Mouse (Mus musculus) lung, adult 2 months (tissue): Measurements from ENCODE around the gene Bcl2l14.

Experiments
- CTCF ChIP-seq: fragments of 200-500 bp; IDR thresholded peaks from 2 replicates; pipeline ENCODE4 v1.5.1; 2011; ENCODE audit warnings: mild to moderate bottlenecking, low read length, control low read depth; ENCODE audit not compliant: insufficient read depth
- POLR2A ChIP-seq: fragments of 200-500 bp; IDR thresholded peaks from 2 replicates; pipeline ENCODE4 v1.6.1; 2011; ENCODE audit warnings: low read depth, mild to moderate bottlenecking, control low read depth, low read length, borderline replicate concordance; ENCODE audit errors: extremely low read depth

- no peak for TF ChIP-seq CTCF
- no peak for TF ChIP-seq POLR2A
These were observed 31.0 kb downstream of the Bcl2l14 start for GRCm38 (mm10) chr6:134427165-134427564.
